Mouse (Mus musculus): ENCODE measurements around the gene Dpf2. TPM values are rescaled to one million over a fixed set of nuclear protein-coding genes. Genes with fewer than 3 reads are reported as not detected.

The Dpf2 gene
- total and polyA plus RNA-seq, 2 experiments from 2014 or later = 56.8 to 64.5 TPM

DNA sequence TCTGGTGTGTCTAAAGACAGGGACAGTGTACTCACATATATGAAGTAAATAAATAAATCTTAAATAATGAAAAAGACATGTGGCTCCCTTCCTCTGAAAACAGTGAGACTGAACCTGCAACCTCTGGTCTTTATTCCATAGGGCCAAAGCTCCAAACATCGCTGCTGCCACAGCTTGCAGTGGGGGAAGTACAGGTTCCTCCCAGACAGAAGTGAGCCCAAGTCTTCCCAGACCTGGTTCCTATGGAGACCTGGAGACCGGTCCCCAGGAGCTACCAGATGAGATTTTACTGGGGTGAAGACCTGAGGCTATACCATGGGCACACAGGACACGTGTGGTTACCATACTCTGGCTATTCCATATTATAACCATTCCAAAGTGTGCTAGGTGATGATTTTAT, 62.0 kb downstream of the Dpf2 start:
- Histone ChIP-seq H3K36me3 (ENCODE audit: insufficient read depth) (peaks cover 5% of the 10 kb centered on the region; the same call in 1 of the 2 replicates), H3K4me3 (ENCODE audit: low read depth, low read length) (no peak overlapping the region), H3K9ac (no peak overlapping the region), H3K27me3 (ENCODE audit: insufficient read depth, low read length) (no peaks in the 10 kb centered on the region), H3K27ac (ENCODE audit: low read depth, low read length) (no peak overlapping the region), H3K4me1 (ENCODE audit: insufficient read depth) (peaks cover 19% of the 10 kb centered on the region), H3K4me2 (ENCODE audit: low read depth) (no peak overlapping the region), H3K9me3 (ENCODE audit: low read length) (no peaks in the 10 kb centered on the region)
- ATAC-seq (no peak), DNase-seq (no peak)
- WGBS = 84% methylated on average over 3 of the region's 3 CpGs
- TF ChIP-seq CTCF (IDR thresholded peaks at IDR 0.05; ENCODE audit: low read depth) = no peak

DNA sequence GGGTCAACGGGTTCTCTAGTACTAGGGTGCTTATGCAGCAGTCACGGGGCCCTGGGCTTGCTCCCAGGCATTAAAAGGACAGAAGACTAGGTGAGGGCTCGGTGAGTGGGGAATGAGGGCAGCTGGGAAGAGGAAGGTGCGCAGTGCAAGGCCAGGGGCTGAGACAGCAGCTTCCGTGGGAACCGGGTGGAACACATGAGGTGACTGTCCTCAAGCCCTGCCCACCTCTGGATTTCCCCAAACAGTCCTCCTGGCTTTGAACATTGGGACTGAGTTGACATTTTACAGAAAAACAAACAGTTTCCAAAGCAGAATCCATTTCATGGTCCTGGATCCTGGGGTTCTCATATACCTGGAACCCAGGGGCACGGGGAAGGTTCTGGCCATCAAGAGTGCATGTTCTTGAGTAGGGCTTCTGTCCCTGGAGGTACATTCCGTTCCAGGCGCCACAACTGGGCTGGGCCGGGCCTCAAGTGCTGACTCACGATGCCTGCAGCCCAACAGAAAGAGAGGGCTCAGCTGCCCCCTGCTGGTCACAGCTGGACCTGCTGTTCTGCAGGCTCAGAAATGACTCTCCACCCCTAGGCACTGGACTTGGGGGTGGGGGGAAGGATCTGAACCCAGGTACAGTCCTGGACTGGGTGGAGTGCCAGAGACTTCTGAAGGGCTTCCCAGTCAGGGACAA, 62.8 kb downstream of the Dpf2 start:
- no peak overlapping the region for H3K4me2 ChIP-seq (ENCODE audit: low read depth)
- ATAC-seq (0 out of 2 replicates have a peak, but pooled peaks have one; percentile 8), DNase-seq (peak; percentile 90)
- no peak overlapping the region for H3K27ac ChIP-seq (ENCODE audit: low read depth, low read length)
- no peak overlapping the region for H3K9ac ChIP-seq
- no peak overlapping the region for H3K4me3 ChIP-seq (ENCODE audit: low read depth, low read length)
- H3K36me3 ChIP-seq (ENCODE audit: insufficient read depth) = peaks cover 5% of the 10 kb centered on the region; the same call in 1 of the 2 replicates
- H3K9me3 ChIP-seq (ENCODE audit: low read length) = no peaks in the 10 kb centered on the region
- H3K4me1 ChIP-seq (ENCODE audit: insufficient read depth) = peaks cover 24% of the 10 kb centered on the region
- no peaks in the 10 kb centered on the region for H3K27me3 ChIP-seq (ENCODE audit: insufficient read depth, low read length)
- TF ChIP-seq CTCF (IDR thresholded peaks at IDR 0.05; ENCODE audit: low read depth) = peak; percentile 98
- WGBS = 31% methylated on average over 11 of the region's 11 CpGs

- no peak overlapping the region; the same call in 1 of the 2 replicates for H3K9ac ChIP-seq
- WGBS = 52% methylated on average over 13 of the region's 13 CpGs
- H3K9me3 ChIP-seq (ENCODE audit: low read length) = no peaks in the 10 kb centered on the region
- peaks cover 30% of the 10 kb centered on the region for H3K4me1 ChIP-seq (ENCODE audit: insufficient read depth)
- no peak for TF ChIP-seq CTCF (IDR thresholded peaks at IDR 0.05; ENCODE audit: low read depth)
- no peaks in the 10 kb centered on the region for H3K27me3 ChIP-seq (ENCODE audit: insufficient read depth, low read length)
- no peak overlapping the region for H3K4me3 ChIP-seq (ENCODE audit: low read depth, low read length)
- peaks cover 5% of the 10 kb centered on the region; the same call in 1 of the 2 replicates for H3K36me3 ChIP-seq (ENCODE audit: insufficient read depth)
- ATAC-seq (no peak), DNase-seq (no peak)
- peak overlapping the region; percentile 99 for H3K27ac ChIP-seq (ENCODE audit: low read depth, low read length)
- 0 out of 2 replicates have a peak overlapping the region, but pooled peaks have one; percentile 17 for H3K4me2 ChIP-seq (ENCODE audit: low read depth)
Observed at GRCm38 (mm10) chr19:5848826-5849672, 63.8 kb downstream of the Dpf2 start.

DNA sequence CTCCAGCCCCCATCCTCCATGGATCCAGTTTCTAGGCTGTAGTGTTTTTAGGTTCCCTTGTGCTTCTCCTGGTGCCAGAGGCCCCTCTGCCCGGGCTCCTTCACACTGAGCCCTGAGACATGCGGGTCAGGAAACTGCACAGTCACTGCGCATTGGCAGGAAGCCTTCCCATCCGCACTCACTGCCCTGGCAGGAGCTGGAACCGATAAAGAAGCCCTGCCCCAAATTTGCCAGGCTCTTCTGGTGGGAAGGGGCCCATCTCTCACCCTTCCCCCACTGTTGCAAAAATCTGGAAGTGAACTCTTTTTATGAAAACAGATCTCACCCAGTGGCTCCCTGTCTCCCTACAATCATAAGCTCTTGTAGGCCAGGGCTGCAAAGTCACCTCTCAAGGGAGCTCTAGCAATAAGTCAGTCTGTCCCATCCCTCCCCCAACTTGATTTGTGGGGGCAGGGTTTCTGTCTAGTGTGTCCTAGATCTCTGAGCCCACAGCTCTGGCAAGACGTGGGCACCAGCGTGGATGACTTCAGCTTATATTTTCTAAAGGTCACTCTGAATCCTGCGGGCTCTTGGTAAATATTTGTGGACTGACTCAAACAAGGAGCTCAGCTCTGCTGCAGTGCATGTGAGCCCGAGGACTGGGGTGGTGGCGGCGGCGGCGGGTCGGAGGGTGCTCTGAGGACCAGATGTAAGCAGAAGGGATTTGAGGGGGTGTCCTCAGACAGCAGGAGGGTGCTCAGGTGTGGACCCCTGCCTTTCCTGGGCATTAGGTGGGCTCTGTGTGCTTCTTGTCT, 64.6 kb downstream of the Dpf2 start:
- Histone ChIP-seq H3K9ac (peak overlapping the region; percentile 62; the same call in 1 of the 2 replicates), H3K4me3 (ENCODE audit: low read depth, low read length) (no peak overlapping the region), H3K27me3 (ENCODE audit: insufficient read depth, low read length) (no peaks in the 10 kb centered on the region), H3K36me3 (ENCODE audit: insufficient read depth) (peaks cover 5% of the 10 kb centered on the region; the same call in 1 of the 2 replicates), H3K27ac (ENCODE audit: low read depth, low read length) (peak overlapping the region; percentile 99), H3K4me2 (ENCODE audit: low read depth) (peak overlapping the region; percentile 17; the same call in 1 of the 2 replicates), H3K9me3 (ENCODE audit: low read length) (no peaks in the 10 kb centered on the region), H3K4me1 (ENCODE audit: insufficient read depth) (peaks cover 30% of the 10 kb centered on the region)
- ATAC-seq (no peak), DNase-seq (peak; percentile 47)
- TF ChIP-seq CTCF (IDR thresholded peaks at IDR 0.05; ENCODE audit: low read depth) = no peak
- WGBS = 56% methylated on average over 14 of the region's 14 CpGs

- DNase-seq (no peak), ATAC-seq (no peak)
- Histone ChIP-seq H3K9me3 (ENCODE audit: low read length) (no peaks in the 10 kb centered on the region), H3K4me1 (ENCODE audit: insufficient read depth) (peaks cover 30% of the 10 kb centered on the region), H3K4me3 (ENCODE audit: low read depth, low read length) (peak overlapping the region; percentile 32; the same call in 1 of the 2 replicates), H3K36me3 (ENCODE audit: insufficient read depth) (peaks cover 3% of the 10 kb centered on the region; the same call in 1 of the 2 replicates), H3K9ac (peak overlapping the region; percentile 62), H3K27me3 (ENCODE audit: insufficient read depth, low read length) (no peaks in the 10 kb centered on the region), H3K4me2 (ENCODE audit: low read depth) (peak overlapping the region; percentile 63), H3K27ac (ENCODE audit: low read depth, low read length) (peak overlapping the region; percentile 99)
- WGBS = 32% methylated on average over 4 of the region's 4 CpGs
- TF ChIP-seq CTCF (IDR thresholded peaks at IDR 0.05; ENCODE audit: low read depth) = no peak
Observed at GRCm38 (mm10) chr19:5847306-5847796, 65.5 kb downstream of the Dpf2 start.

GRCm38 (mm10) chr19:5846557-5847305, 66.1 kb downstream of the Dpf2 start:
- DNase-seq (peak; percentile 91), ATAC-seq (peak; percentile 92)
- Histone ChIP-seq H3K4me2 (ENCODE audit: low read depth) (peak overlapping the region; percentile 63), H3K9me3 (ENCODE audit: low read length) (no peaks in the 10 kb centered on the region), H3K36me3 (ENCODE audit: insufficient read depth) (no peaks in the 10 kb centered on the region; the same call in 1 of the 2 replicates), H3K27me3 (ENCODE audit: insufficient read depth, low read length) (no peaks in the 10 kb centered on the region), H3K9ac (peak overlapping the region; percentile 62), H3K4me3 (ENCODE audit: low read depth, low read length) (peak overlapping the region; percentile 32), H3K4me1 (ENCODE audit: insufficient read depth) (peaks cover 30% of the 10 kb centered on the region), H3K27ac (ENCODE audit: low read depth, low read length) (peak overlapping the region; percentile 99)
- TF ChIP-seq CTCF (IDR thresholded peaks at IDR 0.05; ENCODE audit: low read depth) = no peak
- under 1% methylated on average over 16 of the region's 16 CpGs for WGBS

Other genes with a start within 250 kb of the Dpf2 start
Only the 30 nearest of the 31 such genes appear.
- 14.4 and 19.7 TPM in 2 replicates for gene Map3k11, start 224.3 kb downstream of the Dpf2 start, total RNA-seq (2014; rRNA removed)
- 8.7 and 9.0 TPM in 2 replicates for gene Map3k11, start 224.3 kb downstream of the Dpf2 start, polyA plus RNA-seq (2015; fragmentation: Nextera tagmentation; extraction: Ambion mirVana)
- gene Pcnx3, start 224.1 kb downstream of the Dpf2 start, total RNA-seq (2014; rRNA removed) = 57.4 and 67.1 TPM in 2 replicates
- gene Pcnx3, start 224.1 kb downstream of the Dpf2 start, polyA plus RNA-seq (2015; fragmentation: Nextera tagmentation; extraction: Ambion mirVana) = 10.2 and 17.2 TPM in 2 replicates
- gene Kcnk7, start 208.6 kb downstream of the Dpf2 start, total RNA-seq (2014; rRNA removed) = not detected in 2 replicates
- gene Kcnk7, start 208.6 kb downstream of the Dpf2 start, polyA plus RNA-seq (2015; fragmentation: Nextera tagmentation; extraction: Ambion mirVana) = 0.17 TPM in 1 of 2 replicates, not detected in the other
- 28.5 and 33.2 TPM in 2 replicates for gene Ehbp1l1, start 186.7 kb downstream of the Dpf2 start, total RNA-seq (2014; rRNA removed)
- gene Ehbp1l1, start 186.7 kb downstream of the Dpf2 start, polyA plus RNA-seq (2015; fragmentation: Nextera tagmentation; extraction: Ambion mirVana) = 41.3 and 53.0 TPM in 2 replicates
- gene Fam89b, start 183.4 kb downstream of the Dpf2 start, total RNA-seq (2014; rRNA removed) = 169 and 172 TPM in 2 replicates
- gene Fam89b, start 183.4 kb downstream of the Dpf2 start, polyA plus RNA-seq (2015; fragmentation: Nextera tagmentation; extraction: Ambion mirVana) = 165 and 200 TPM in 2 replicates
- 21.3 and 22.7 TPM in 2 replicates for gene Ltbp3, start 172.1 kb downstream of the Dpf2 start, total RNA-seq (2014; rRNA removed)
- gene Ltbp3, start 172.1 kb downstream of the Dpf2 start, polyA plus RNA-seq (2015; fragmentation: Nextera tagmentation; extraction: Ambion mirVana) = 5.9 and 12.4 TPM in 2 replicates
- 79.8 and 98.1 TPM in 2 replicates for gene Scyl1, start 141.6 kb downstream of the Dpf2 start, total RNA-seq (2014; rRNA removed)
- gene Scyl1, start 141.6 kb downstream of the Dpf2 start, polyA plus RNA-seq (2015; fragmentation: Nextera tagmentation; extraction: Ambion mirVana) = 62.7 and 68.8 TPM in 2 replicates
- gene Frmd8, start 37.7 kb downstream of the Dpf2 start, total RNA-seq (2014; rRNA removed) = 8.5 and 13.3 TPM in 2 replicates
- 9.0 and 10.3 TPM in 2 replicates for gene Frmd8, start 37.7 kb downstream of the Dpf2 start, polyA plus RNA-seq (2015; fragmentation: Nextera tagmentation; extraction: Ambion mirVana)
- gene Slc25a45, start 35.2 kb downstream of the Dpf2 start, total RNA-seq (2014; rRNA removed) = 2.2 and 2.6 TPM in 2 replicates
- gene Slc25a45, start 35.2 kb downstream of the Dpf2 start, polyA plus RNA-seq (2015; fragmentation: Nextera tagmentation; extraction: Ambion mirVana) = 2.0 and 2.9 TPM in 2 replicates
- gene Tigd3, start 18.9 kb downstream of the Dpf2 start, total RNA-seq (2014; rRNA removed) = 9.9 and 14.2 TPM in 2 replicates
- 8.6 and 10.2 TPM in 2 replicates for gene Tigd3, start 18.9 kb downstream of the Dpf2 start, polyA plus RNA-seq (2015; fragmentation: Nextera tagmentation; extraction: Ambion mirVana)
- gene Cdc42ep2, start 11.8 kb upstream of the Dpf2 start, total RNA-seq (2014; rRNA removed) = 13.3 and 18.4 TPM in 2 replicates
- 13.5 and 15.6 TPM in 2 replicates for gene Cdc42ep2, start 11.8 kb upstream of the Dpf2 start, polyA plus RNA-seq (2015; fragmentation: Nextera tagmentation; extraction: Ambion mirVana)
- 12.4 and 18.1 TPM in 2 replicates for gene Pola2, start 51.2 kb upstream of the Dpf2 start, total RNA-seq (2014; rRNA removed)
- 13.7 and 15.3 TPM in 2 replicates for gene Pola2, start 51.2 kb upstream of the Dpf2 start, polyA plus RNA-seq (2015; fragmentation: Nextera tagmentation; extraction: Ambion mirVana)
- gene Slc22a20, start 73.1 kb upstream of the Dpf2 start, total RNA-seq (2014; rRNA removed) = not detected in 2 replicates
- not detected in 2 replicates for gene Slc22a20, start 73.1 kb upstream of the Dpf2 start, polyA plus RNA-seq (2015; fragmentation: Nextera tagmentation; extraction: Ambion mirVana)
- 5.5 and 7.7 TPM in 2 replicates for gene Capn1, start 102.9 kb upstream of the Dpf2 start, total RNA-seq (2014; rRNA removed)
- 3.0 and 3.3 TPM in 2 replicates for gene Capn1, start 102.9 kb upstream of the Dpf2 start, polyA plus RNA-seq (2015; fragmentation: Nextera tagmentation; extraction: Ambion mirVana)
- 15.8 and 23.7 TPM in 2 replicates for gene Syvn1, start 133.6 kb upstream of the Dpf2 start, total RNA-seq (2014; rRNA removed)
- 24.7 and 27.7 TPM in 2 replicates for gene Syvn1, start 133.6 kb upstream of the Dpf2 start, polyA plus RNA-seq (2015; fragmentation: Nextera tagmentation; extraction: Ambion mirVana)
- 47.1 and 50.8 TPM in 2 replicates for gene Mrpl49, start 144.8 kb upstream of the Dpf2 start, total RNA-seq (2014; rRNA removed)
- gene Mrpl49, start 144.8 kb upstream of the Dpf2 start, polyA plus RNA-seq (2015; fragmentation: Nextera tagmentation; extraction: Ambion mirVana) = 54.4 and 55.7 TPM in 2 replicates
- 1,002 and 1,178 TPM in 2 replicates for gene Fau, start 144.8 kb upstream of the Dpf2 start, total RNA-seq (2014; rRNA removed)
- gene Fau, start 144.8 kb upstream of the Dpf2 start, polyA plus RNA-seq (2015; fragmentation: Nextera tagmentation; extraction: Ambion mirVana) = 610 and 775 TPM in 2 replicates
- 42.5 and 50.8 TPM in 2 replicates for gene Znhit2, start 148.2 kb upstream of the Dpf2 start, total RNA-seq (2014; rRNA removed)
- gene Znhit2, start 148.2 kb upstream of the Dpf2 start, polyA plus RNA-seq (2015; fragmentation: Nextera tagmentation; extraction: Ambion mirVana) = 46.1 and 47.1 TPM in 2 replicates
- gene Tm7sf2, start 155.4 kb upstream of the Dpf2 start, total RNA-seq (2014; rRNA removed) = 70.6 and 79.6 TPM in 2 replicates
- gene Tm7sf2, start 155.4 kb upstream of the Dpf2 start, polyA plus RNA-seq (2015; fragmentation: Nextera tagmentation; extraction: Ambion mirVana) = 37.1 and 43.3 TPM in 2 replicates
- gene Vps51, start 164.2 kb upstream of the Dpf2 start, total RNA-seq (2014; rRNA removed) = 93.0 and 96.8 TPM in 2 replicates
- gene Vps51, start 164.2 kb upstream of the Dpf2 start, polyA plus RNA-seq (2015; fragmentation: Nextera tagmentation; extraction: Ambion mirVana) = 78.6 and 93.7 TPM in 2 replicates
- not detected in 2 replicates for gene Tmem262, start 167.0 kb upstream of the Dpf2 start, total RNA-seq (2014; rRNA removed)
- not detected in 2 replicates for gene Tmem262, start 167.0 kb upstream of the Dpf2 start, polyA plus RNA-seq (2015; fragmentation: Nextera tagmentation; extraction: Ambion mirVana)
- gene Gm28374, start 169.2 kb upstream of the Dpf2 start, total RNA-seq (2014; rRNA removed) = 0.69 TPM in 1 of 2 replicates, not detected in the other
- 0.57 and 0.68 TPM in 2 replicates for gene Gm28374, start 169.2 kb upstream of the Dpf2 start, polyA plus RNA-seq (2015; fragmentation: Nextera tagmentation; extraction: Ambion mirVana)
- 63.4 and 63.9 TPM in 2 replicates for gene Zfpl1, start 171.9 kb upstream of the Dpf2 start, total RNA-seq (2014; rRNA removed)
- gene Zfpl1, start 171.9 kb upstream of the Dpf2 start, polyA plus RNA-seq (2015; fragmentation: Nextera tagmentation; extraction: Ambion mirVana) = 100 and 114 TPM in 2 replicates
- 2.2 and 3.0 TPM in 2 replicates for gene Cdca5, start 172.0 kb upstream of the Dpf2 start, total RNA-seq (2014; rRNA removed)
- gene Cdca5, start 172.0 kb upstream of the Dpf2 start, polyA plus RNA-seq (2015; fragmentation: Nextera tagmentation; extraction: Ambion mirVana) = 4.7 TPM in 2 replicates
- not detected in 2 replicates for gene AC131692.1, start 181.4 kb upstream of the Dpf2 start, total RNA-seq (2014; rRNA removed)
- not detected in 2 replicates for gene AC131692.1, start 181.4 kb upstream of the Dpf2 start, polyA plus RNA-seq (2015; fragmentation: Nextera tagmentation; extraction: Ambion mirVana)
- gene Naaladl1, start 192.8 kb upstream of the Dpf2 start, total RNA-seq (2014; rRNA removed) = 0.14 and 0.15 TPM in 2 replicates
- 0.39 and 0.51 TPM in 2 replicates for gene Naaladl1, start 192.8 kb upstream of the Dpf2 start, polyA plus RNA-seq (2015; fragmentation: Nextera tagmentation; extraction: Ambion mirVana)
- 44.8 and 67.7 TPM in 2 replicates for gene Sac3d1, start 205.6 kb upstream of the Dpf2 start, total RNA-seq (2014; rRNA removed)
- gene Sac3d1, start 205.6 kb upstream of the Dpf2 start, polyA plus RNA-seq (2015; fragmentation: Nextera tagmentation; extraction: Ambion mirVana) = 60.8 and 61.5 TPM in 2 replicates
- gene Snx15, start 215.3 kb upstream of the Dpf2 start, total RNA-seq (2014; rRNA removed) = 46.1 and 57.0 TPM in 2 replicates
- 58.0 and 60.5 TPM in 2 replicates for gene Snx15, start 215.3 kb upstream of the Dpf2 start, polyA plus RNA-seq (2015; fragmentation: Nextera tagmentation; extraction: Ambion mirVana)
- gene Batf2, start 228.0 kb upstream of the Dpf2 start, total RNA-seq (2014; rRNA removed) = not detected in 2 replicates
- not detected in 2 replicates for gene Batf2, start 228.0 kb upstream of the Dpf2 start, polyA plus RNA-seq (2015; fragmentation: Nextera tagmentation; extraction: Ambion mirVana)
- 60.6 and 63.8 TPM in 2 replicates for gene Arl2, start 228.5 kb upstream of the Dpf2 start, total RNA-seq (2014; rRNA removed)
- gene Arl2, start 228.5 kb upstream of the Dpf2 start, polyA plus RNA-seq (2015; fragmentation: Nextera tagmentation; extraction: Ambion mirVana) = 111 and 118 TPM in 2 replicates